ENCODE assay signal across 8 mouse cellular contexts in the genomic region with DNA sequence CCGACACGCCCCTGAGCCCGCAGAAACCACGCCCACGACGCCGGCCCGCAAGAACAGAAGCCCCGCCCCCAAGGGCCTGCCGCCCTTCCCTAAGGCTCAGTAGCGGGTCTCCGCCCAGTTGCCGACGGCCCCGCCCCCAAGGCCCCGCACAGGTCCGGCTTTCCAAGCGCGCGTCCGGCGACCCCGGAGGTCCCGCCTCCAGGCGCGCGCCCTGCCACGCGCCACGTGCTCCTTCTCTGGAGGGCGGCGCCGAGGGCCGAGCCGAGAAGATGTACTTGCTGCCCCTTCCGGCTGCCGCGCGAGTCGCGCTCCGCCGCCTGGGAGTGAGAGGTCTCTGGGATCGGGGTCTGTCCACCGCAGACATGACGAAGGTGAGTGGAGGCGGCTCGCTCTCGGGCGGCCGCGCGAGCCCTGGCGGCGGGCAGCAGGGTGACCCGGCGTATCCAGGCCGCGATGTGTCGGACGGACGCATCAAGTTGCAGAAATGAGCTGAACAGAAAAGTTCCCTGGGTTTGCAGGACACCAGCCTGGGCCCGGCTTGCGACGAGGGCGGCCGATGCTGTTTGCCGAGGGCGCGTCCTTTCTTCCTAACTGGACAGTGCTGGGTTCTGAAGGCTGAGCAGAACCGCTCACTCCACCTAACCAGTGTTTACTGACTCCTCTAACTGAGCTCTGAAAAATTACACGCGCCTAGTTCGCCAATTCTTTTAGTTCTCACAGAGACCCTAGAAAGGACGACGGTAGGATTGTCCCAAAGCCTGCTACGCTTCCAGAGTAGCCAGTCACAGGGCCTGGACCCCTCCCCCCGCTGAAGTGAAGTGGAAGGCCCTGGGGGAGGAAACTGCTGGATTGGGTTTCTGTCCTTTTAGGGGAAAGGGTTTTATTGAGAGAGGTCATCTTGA. TPM values are rescaled to one million over a fixed set of nuclear protein-coding genes. Genes with fewer than 3 reads are reported as not detected.
DNase-seq lines count a peak whose midpoint lies in the region; ATAC-seq lines count a peak whose summit lies in the region.

Lap3 (plus strand) TSS at position 184 of the 902 bp plus-strand sequence.

- no peaks in the 10 kb centered on the region for H3K9me3 ChIP-seq in intestine, embryonic 14.5 days (ENCODE audit: control insufficient read depth, low read length)

- WGBS in intestine, embryonic 14.5 days = under 1% methylated on average over 78 of the region's 78 CpGs

- peaks cover 29% of the 10 kb centered on the region for H3K36me3 ChIP-seq in intestine, embryonic 14.5 days (ENCODE audit: control insufficient read depth, insufficient read depth, low read length)

- H3K9ac ChIP-seq in intestine, embryonic 14.5 days (ENCODE audit: low read length) = peak within 1 kb of the TSS; percentile 82

- peak within 1 kb of the TSS; percentile 79 for H3K4me2 ChIP-seq in intestine, embryonic 14.5 days (ENCODE audit: low read length)

- intact Hi-C loops in left cerebral cortex, postnatal 14 days (cut with DNase I) = no loop called here

- peak within 1 kb of the TSS; percentile 75 for H3K4me3 ChIP-seq in intestine, embryonic 14.5 days (ENCODE audit: low read depth, low read length)

- H3K4me1 ChIP-seq in intestine, embryonic 14.5 days (replicated peaks; ENCODE audit: control insufficient read depth, insufficient read depth, low read length) = peaks cover 13% of the 10 kb centered on the region

- no peaks in the 10 kb centered on the region for H3K27me3 ChIP-seq in intestine, embryonic 14.5 days (replicated peaks; ENCODE audit: control insufficient read depth, insufficient read depth, low read length)

- peak within 1 kb of the TSS; percentile 75; the same call in 1 of the 2 replicates for H3K27ac ChIP-seq in intestine, embryonic 14.5 days (ENCODE audit: low read depth)

- peak; percentile 100 for DNase-seq in adrenal gland, adult (ENCODE audit: inconsistent age in 2 of 2, low spot score in 1 of 2)
- DNase-seq in embryo, embryonic 10.5 days (ENCODE audit: low spot score) = peak; percentile 98
- peak; percentile 99 for DNase-seq in gastrocnemius, postnatal 25 days
- peak; percentile 98 for DNase-seq in intestine, embryonic 14.5 days (ENCODE audit: low spot score)
- peak; percentile 95 to 96 for DNase-seq in left cerebral cortex, postnatal 14 days (ENCODE audit: low spot score in 2 of 2)
- peak; percentile 98 for DNase-seq in mesoderm, embryonic 11.5 days (ENCODE audit: low read depth, low spot score)
- peak; percentile 95 to 96 for DNase-seq in right cerebral cortex, postnatal 36 days (ENCODE audit: low spot score in 2 of 2)
- peak; percentile 97 for DNase-seq in yolk sac, embryonic 10.5 days (ENCODE audit: low spot score)

- peak; percentile 95 for ATAC-seq in intestine, embryonic 14.5 days (replicated peaks; ENCODE audit: low FRiP score, low TSS enrichment, low read depth)

RNA-seq across cellular contexts. Expression of gene Lap3, which starts in this region (rescaled TPM):
- 10 to 100 TPM; 55.6 to 57.2 TPM for total RNA-seq in gastrocnemius, postnatal 25 days (2021)
- 97.4 and 103 TPM in 2 replicates for polyA plus RNA-seq in intestine, embryonic 14.5 days (2014; fragmentation: Nextera tagmentation; extraction: Ambion mirVana)
- 10 to 100 TPM; 40.0 to 41.9 TPM for total RNA-seq in left cerebral cortex, postnatal 14 days (2021)

Comparison
In these comparisons a context has a peak if more than half of its experiments do, and no peak if none do; other contexts are left out.
1. Peak in every context shown above with its lines: DNase-seq, ATAC-seq, H3K4me3 ChIP-seq and H3K27ac ChIP-seq.